ENCODE assay signal across 40 mouse cellular contexts in genomic region chr12:105091604-105092003, GRCm38 (mm10). TPM values are rescaled to one million over a fixed set of nuclear protein-coding genes. Genes with fewer than 3 reads are reported as not detected.
"Had no signal": no experiment of that assay in that cellular context is flagged by ENCODE, and none has a peak within 500 bp of the region (broad histone marks: within the 10 kb centered on the region; RNA-seq: fewer than 3 reads in every experiment).

No protein-coding gene starts in this region.

- ATAC-seq: hindbrain, postnatal 0 days; intestine, embryonic 16.5 days had no signal

- H3K27me3 ChIP-seq: heart, embryonic 13.5 days; heart, embryonic 15.5 days; hindbrain, embryonic 12.5 days; kidney, embryonic 15.5 days; limb, embryonic 13.5 days; limb, embryonic 15.5 days had no signal

- H3K4me3 ChIP-seq: gastrocnemius, adult 2 months; heart, adult 2 months; heart, embryonic 13.5 days; heart, embryonic 15.5 days; hindbrain, embryonic 12.5 days; kidney, embryonic 15.5 days; limb, embryonic 13.5 days; limb, embryonic 15.5 days had no signal

- H3K9ac ChIP-seq: heart, embryonic 13.5 days; heart, embryonic 15.5 days; hindbrain, embryonic 12.5 days; hindbrain, embryonic 14.5 days; kidney, embryonic 15.5 days; limb, embryonic 13.5 days; limb, embryonic 15.5 days had no signal

- H3K27ac ChIP-seq: gastrocnemius, adult 2 months; heart, adult 2 months; heart, embryonic 13.5 days; heart, embryonic 15.5 days; hindbrain, embryonic 12.5 days; kidney, embryonic 15.5 days; limb, embryonic 13.5 days; limb, embryonic 15.5 days had no signal

- H3K4me2 ChIP-seq: heart, embryonic 11.5 days; heart, embryonic 13.5 days; heart, embryonic 15.5 days; hindbrain, embryonic 12.5 days; hindbrain, embryonic 14.5 days; kidney, embryonic 15.5 days; limb, embryonic 13.5 days; limb, embryonic 15.5 days had no signal

- H3K4me1 ChIP-seq: heart, embryonic 13.5 days had no signal

- DNase-seq: gastrocnemius, adult 2 months; gastrocnemius, postnatal 10 days; gastrocnemius, postnatal 25 days; heart, adult 11 months; heart, adult 2 months; heart, postnatal 14 days; heart, postnatal 36 days; kidney, adult 11 months; kidney, adult 2 months; kidney, adult 9 months; kidney, postnatal 10 days; kidney, postnatal 25 days; layer of hippocampus, adult 9-11 months; layer of hippocampus, postnatal 36 days; left cerebral cortex, postnatal 4 days had no signal

- H3K36me3 ChIP-seq: heart, embryonic 13.5 days; heart, embryonic 15.5 days; hindbrain, embryonic 12.5 days; kidney, embryonic 15.5 days; limb, embryonic 13.5 days; limb, embryonic 15.5 days had no signal

- H3K9me3 ChIP-seq: heart, embryonic 13.5 days; heart, embryonic 15.5 days; hindbrain, embryonic 12.5 days; kidney, embryonic 15.5 days; limb, embryonic 15.5 days had no signal

RNA-seq across cellular contexts. Expression of gene Tcl1b2, which starts 54.2 kb away (rescaled TPM):
- total RNA-seq: gastrocnemius, adult 2 months; gastrocnemius, postnatal 10 days; gastrocnemius, postnatal 25 days; gastrocnemius, postnatal 4 days; heart, adult 2 months; heart, postnatal 14 days; heart, postnatal 36 days; hematopoietic stem cell, adult 5-6 weeks; hindbrain, postnatal 0 days; layer of hippocampus, adult 18-20 months; layer of hippocampus, adult 8-10 months; layer of hippocampus, postnatal 14 days; layer of hippocampus, postnatal 36 days; left cerebral cortex, adult 18-20 months; left cerebral cortex, adult 8-10 months; left cerebral cortex, postnatal 10 days; left cerebral cortex, postnatal 25 days; left cerebral cortex, postnatal 4 days; liver, adult 2 months had no signal
- polyA plus RNA-seq: frontal cortex, adult 2 months; heart, adult 2 months; heart, embryonic 11.5 days; heart, embryonic 13.5 days; heart, embryonic 15.5 days; heart, postnatal 0 days; hindbrain, embryonic 12.5 days; hindbrain, embryonic 14.5 days; hindbrain, postnatal 0 days; intestine, embryonic 14.5 days; intestine, embryonic 16.5 days; kidney, adult 2 months; kidney, embryonic 15.5 days; large intestine, adult 2 months; limb, embryonic 11.5 days; limb, embryonic 13.5 days; limb, embryonic 15.5 days; liver, adult 2 months had no signal
